Mouse (Mus musculus) G1E-ER4 (cell line): ENCODE results near the gene M1ap. TPM values are rescaled to one million over a fixed set of nuclear protein-coding genes. Genes with fewer than 3 reads are reported as not detected.

ENCODE experiments used
- GATA1 ChIP-seq: IDR thresholded peaks from one replicate; pipeline ENCODE4 v1.8.0; 2012; ENCODE audit warnings: low read length, inconsistent platforms
- polyA plus RNA-seq: library from polyadenylated mRNA; stranded (reverse); fragments of >175 nt; gene quantifications from 2 replicates; pipeline ENCODE4 v1.2.3, GENCODE M21; 2012

The M1ap gene
- polyA plus RNA-seq, 1 experiment = 2.1 TPM

DNA sequence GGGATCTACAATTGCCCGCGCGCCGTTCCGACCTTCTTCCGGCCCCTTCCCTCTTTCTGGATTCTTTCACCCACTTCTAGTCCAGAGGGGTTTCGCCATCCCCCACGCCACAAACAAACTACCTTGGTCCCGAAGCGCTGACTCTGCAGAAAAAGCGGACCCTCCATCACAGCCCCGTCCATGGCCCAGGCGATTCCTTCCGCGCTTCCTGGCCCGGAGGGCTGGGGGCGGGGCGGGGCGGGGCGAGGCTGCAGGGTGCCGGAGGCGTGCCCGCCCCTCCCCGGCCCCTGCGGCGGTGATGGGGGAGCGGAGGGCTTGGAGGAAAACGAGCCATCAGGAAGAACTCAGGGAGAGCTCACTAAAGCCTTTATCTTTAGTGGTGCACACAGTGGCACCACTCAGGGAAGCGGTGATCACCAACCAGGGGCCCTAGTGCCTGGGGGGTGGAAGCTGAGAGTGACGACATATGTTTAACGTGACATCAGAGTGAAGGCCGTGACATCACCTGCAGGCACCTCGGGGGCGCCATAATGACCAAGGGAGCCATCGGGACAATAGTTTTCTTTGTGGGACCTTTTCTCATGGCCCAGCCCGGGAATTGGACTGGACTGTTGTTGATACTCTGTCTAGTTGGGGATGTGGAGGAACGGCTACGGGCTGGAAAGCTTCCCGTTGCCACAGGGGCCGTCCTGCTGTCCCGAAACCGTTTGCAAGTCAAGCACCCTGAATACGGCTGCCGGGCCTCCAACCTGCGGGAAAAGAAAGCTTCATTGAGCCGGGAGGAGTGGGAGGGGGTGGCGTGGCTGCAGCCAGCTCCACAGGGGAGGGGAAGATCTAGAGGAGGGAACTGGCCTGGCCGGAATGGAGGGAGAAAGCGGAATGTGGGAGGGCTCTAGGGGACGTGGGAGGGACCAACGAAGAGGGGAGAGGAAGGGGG, 86.8 kb downstream of the M1ap start, which contains the start of the genes Dok1 and Loxl3:
Gene Dok1, minus strand, starts transcription at position 223 of the 937 bp plus-strand sequence.
Gene Loxl3, plus strand, starts transcription at position 925 of the 937 bp plus-strand sequence.
- no peak for TF ChIP-seq GATA1

DNA sequence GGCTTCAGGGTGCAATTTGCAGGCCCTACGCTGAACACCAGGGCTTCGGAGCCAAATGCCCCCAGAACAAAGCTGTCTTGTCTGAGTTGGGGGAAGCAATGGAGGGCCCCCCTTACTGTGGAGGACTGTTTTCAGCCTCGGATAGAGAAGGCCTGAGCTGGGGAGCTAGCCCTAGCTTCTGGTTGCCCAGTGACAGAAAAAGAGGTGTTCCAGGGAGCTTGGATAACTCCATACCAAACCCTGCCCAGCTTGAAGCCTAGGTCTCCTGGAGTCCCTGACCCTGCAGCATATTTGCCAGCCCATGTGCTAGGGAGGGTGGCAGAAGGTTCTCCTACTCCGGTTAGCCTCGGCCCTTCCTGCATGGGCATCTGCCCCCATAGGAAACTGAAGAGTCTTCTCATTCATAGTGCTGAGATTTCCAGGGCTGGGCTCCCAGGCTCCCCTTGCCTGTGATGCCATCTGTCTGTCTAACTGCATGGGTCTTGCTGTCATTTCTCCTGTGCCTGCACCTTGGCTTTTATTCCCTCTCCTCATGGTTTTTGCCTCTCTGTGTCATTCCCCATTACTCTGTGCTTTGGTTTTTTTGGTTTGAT, 87.9 kb downstream of the M1ap start:
- TF ChIP-seq GATA1 = no peak

DNA sequence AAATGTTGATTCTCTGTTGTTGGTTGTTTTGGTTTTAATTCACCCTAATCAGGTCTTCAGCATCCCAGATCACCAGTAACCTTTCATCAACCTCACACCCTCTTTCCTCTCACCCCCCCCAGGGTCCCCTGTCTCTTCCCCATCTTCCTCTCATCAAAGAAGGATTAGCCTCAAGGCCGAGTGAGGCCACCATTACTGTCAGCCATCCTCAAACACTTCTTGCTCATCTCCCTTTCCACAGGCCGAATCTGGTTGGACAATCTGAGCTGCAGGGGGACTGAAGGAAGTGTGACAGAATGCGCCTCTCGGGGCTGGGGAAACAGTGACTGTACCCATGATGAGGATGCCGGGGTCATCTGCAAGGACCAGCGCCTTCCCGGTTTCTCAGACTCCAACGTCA, 90.5 kb downstream of the M1ap start:
- no peak for TF ChIP-seq GATA1

DNA sequence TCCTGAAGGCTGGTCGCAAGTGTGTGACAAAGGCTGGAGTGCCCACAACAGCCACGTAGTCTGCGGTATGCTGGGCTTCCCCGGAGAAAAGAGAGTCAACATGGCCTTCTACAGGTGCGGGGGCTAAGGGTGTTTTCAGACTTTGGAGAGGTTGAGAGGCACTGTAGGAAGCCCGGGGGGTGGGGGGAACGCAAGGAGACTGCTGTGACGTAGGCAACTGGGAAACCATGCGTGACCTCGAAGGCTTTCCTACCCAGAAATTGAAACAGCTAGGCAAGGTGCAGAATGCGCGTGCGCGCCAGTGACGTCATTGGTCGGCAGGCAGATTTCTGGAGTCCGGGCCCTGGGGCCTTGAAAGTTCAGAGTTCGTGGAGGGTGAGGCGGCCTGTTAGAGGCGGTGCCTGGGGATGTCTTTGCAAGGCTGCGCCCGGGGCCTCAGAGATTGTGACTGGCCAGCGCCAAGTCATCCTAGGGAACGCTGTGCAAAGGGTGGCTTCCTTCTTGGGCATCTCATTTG, 91.9 kb downstream of the M1ap start:
- no peak for TF ChIP-seq GATA1

DNA sequence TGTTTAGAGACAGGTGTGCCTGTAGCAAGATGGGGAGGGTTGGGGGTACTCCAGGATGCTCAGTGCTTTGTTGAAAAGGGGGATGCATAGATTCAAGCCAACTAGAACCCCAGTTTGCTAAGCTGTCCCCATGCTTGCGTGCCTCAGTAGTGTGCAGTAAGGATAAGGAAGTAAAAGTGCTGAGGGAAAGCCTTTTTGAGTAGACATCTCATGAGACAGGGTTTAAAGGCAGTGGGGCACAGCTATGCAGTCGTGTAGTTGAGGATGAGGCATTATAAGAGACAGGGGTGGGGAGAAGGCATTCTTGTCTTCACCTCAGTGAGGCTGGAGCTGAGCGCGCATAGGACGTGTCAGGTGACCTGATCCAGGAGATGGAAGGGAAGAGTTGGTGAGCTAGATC, 93.9 kb downstream of the M1ap start:
- TF ChIP-seq GATA1 = no peak

DNA sequence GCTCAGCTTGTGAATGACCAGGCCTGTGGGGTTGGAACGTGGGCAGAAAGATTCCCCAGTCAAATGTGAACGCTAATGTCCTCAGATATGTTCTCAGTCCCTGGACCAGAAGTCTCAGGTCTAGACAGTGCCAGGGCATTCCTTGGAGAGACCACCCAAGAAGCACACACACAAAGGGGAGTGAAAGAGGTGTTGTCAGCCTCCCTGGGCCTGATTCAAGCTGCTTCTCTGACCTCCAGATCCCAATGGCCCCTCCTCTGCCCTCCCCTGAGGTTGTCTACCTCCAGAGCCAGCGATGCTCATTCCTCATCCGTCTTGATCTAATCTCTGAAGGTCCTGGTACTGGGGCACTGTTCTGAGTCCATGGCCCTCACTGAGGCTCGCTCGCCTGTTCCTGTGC, 96.9 kb downstream of the M1ap start:
- TF ChIP-seq GATA1 = no peak

DNA sequence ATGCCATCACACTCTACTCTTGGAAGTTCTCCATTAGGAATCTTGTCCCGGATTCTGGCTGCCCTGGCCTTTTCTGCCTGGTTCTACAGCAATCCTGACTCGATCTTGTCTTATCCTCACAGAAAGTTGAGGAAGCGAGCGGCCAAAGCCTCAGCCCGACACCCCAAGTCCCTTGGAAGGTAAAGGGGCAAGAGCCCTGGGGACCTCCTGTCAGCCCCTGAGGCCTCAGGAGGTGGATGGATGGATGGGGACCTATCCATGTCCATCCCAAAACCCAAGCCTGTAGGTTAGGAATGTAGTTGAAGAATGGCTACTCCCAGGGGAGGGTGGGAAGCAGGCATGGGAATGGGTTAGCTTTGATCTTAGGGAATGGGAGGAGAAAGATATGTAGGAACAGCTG, 97.3 kb downstream of the M1ap start:
- TF ChIP-seq GATA1 = no peak

DNA sequence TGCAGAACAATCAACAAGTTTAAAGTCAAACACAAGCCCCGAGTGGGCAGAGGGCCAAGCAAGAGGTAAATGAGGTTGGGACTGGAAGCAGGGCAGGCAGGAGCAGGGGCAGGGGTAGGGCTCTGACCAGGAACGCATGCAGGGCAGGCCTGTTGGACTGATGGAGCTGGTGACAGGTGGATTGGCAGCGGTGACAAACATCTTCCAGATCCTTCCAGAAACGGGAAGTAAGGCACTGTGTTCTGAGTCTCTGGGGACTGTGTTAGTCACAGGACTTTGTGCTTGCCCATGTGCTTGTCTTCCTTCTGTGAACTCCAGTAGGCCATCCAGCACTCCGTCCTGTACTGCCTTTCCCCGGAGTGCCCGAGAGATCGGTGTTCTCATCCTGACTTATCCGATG, 98.0 kb downstream of the M1ap start:
- no peak for TF ChIP-seq GATA1

DNA sequence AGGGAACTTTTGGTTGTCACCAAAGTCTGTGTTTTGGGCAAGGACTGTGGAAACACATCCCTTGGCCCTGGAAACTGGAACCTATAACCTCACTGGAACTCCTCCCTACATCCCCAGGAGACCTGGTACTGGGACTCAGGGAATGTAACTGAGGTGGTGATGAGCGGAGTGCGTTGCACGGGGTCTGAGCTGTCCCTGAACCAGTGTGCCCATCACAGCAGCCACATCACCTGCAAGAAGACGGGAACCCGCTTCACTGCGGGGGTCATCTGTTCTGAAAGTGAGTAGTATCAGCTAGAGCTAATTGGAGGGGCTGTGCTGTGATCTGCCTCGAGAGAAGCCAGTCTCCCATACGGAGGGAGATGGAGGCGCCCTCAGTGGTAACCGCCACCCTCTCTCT, 102.7 kb downstream of the M1ap start:
- no peak for TF ChIP-seq GATA1

DNA sequence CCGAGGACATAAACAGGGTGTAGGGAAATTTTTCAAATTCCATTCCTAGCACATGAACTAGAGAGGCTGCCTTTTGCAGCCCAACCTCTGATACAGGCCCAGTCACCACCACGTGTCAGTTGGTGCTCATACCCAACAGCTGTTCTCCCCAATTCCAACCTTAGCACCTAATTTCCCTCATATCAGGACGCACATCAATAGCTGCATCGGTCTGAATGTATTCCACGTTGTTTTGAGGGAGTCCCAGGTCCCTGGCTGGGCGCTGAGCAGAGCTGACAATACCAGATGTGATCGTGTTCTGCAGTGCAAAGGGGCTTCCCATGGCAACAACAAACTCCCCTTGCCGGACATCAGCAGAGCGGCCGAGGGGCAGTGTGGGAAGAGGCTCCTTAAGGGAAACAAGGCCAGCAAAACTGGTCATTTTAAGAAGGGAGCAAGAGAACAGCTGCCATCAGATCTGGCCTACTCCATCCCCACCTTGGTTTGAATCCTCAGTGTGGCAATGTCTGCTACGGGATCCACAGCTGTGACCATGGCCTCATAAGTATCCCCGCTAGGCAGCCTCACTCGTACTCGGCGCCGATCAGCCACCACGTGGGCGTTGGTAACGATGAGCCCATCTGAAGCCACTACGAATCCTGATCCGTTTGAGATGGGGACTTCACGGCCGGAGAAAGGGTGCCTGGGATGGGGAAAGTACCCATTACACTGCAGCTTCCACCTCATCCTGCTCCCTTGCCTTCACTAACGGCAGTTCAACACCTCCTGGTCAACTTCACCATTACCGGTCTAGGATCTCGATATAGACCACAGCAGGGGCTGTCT, 106.6 kb downstream of the M1ap start:
- no peak for TF ChIP-seq GATA1

DNA sequence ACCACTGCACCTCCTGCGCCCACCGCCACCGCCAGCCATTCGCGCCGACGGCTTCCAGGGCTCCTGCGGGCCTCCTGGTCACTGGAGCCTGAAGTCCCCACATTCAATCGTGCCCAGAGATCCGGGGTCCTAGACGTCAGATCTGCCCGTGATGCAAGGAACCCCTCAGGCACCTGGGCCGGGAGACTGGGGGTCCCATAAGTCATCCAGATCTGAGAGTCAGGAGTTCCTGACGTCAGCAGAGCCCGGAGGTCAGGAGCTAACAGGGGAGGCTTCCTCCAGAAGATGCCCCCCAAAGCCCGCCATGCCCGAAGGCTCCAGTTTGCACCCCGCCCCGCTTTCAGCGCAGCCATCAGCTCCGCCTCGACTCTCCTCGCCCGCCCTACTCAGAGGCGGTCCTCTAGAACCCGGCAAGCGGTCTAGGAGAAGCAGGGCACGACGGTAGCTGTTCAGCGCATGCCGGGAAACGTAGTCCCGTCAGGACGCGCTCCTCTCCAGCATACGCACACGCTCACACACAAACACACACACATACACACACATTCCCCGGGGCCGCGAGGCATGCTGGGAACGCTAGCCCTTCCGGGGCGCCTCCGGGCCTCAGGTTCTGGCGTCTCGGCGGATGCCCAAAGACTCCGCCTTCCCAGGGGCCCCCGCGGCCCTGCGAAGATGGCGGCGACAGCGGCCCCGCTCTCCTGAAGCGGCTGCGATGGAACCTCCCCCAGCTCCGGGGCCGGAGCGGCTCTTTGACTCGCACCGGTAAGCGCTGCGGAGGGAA, 107.6 kb downstream of the M1ap start, which contains the start of gene Aup1:
Gene Aup1, plus strand, starts transcription at position 448 of the 778 bp plus-strand sequence.
- no peak for TF ChIP-seq GATA1

DNA sequence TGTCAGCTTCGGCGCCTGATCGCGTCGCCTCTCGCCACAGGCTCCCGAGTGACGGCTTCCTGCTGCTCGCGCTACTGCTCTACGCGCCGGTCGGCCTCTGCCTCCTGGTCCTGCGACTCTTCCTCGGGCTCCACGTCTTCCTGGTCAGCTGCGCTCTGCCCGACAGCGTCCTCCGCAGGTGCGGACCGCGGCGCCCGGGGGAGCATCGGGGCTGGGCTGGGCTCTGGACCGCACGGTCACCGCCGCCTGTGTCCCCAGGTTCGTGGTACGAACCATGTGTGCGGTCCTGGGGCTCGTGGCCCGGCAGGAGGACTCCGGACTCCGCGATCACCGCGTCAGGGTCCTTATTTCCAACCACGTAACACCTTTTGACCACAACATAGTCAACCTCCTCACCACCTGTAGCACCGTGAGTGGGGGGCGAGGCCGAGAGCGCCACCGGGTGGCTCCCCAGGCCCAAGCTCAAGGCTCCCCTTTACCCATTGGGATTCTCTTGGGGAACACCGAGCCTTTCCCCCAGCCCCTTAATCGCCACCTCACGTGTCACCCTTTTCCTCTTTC, 108.2 kb downstream of the M1ap start, which contains the start of gene Htra2:
Gene Htra2, minus strand, starts transcription at position 403 of the 561 bp plus-strand sequence.
- no peak for TF ChIP-seq GATA1

DNA sequence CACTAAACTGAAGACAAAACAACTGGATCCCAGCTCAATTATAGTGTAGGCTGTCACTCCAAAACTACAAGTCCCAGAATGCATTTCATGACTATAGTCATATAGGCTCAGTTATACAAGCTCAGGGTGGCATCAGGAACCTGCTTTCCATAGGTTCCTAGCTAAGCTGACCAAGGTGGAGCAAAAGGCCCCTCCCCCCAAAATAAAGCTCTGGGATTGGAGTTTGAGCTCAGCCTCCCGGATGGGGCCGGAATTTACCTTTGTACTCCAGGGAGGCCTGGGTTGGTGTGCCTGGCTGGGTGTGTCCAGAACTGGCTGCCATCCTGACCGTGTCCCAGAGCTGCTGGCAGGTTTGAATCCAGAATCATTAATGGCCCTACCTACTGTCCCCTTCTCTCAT, 111.1 kb downstream of the M1ap start, which contains the start of gene Dqx1:
Gene Dqx1, plus strand, starts transcription at position 55 of the 400 bp plus-strand sequence.
- TF ChIP-seq GATA1 = no peak

DNA sequence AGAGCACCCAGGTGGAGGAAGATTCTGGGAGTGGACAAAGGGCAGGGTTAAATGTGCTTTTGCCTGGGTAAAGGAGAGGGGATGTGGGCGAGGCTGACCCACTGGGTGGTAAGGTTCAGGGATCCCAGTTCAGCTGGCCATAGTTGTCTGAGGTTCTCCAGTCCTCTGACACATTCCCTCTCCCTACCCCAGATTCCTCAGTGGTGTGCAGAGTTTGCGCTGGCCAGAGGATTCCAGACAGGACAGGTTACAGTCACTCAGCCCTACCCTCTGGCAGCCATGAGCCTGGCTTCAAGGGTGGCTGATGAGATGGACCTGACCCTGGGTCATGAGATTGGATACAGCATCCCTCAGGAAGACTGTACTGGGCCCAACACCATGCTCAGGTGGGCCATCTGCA, 112.0 kb downstream of the M1ap start:
- TF ChIP-seq GATA1 = no peak
